ENCODE assay signal across 22 mouse cellular contexts in genomic region chr7:107507920-107508319, GRCm38 (mm10). TPM values are rescaled to one million over a fixed set of nuclear protein-coding genes. Genes with fewer than 3 reads are reported as not detected.
"Had no signal": no experiment of that assay in that cellular context is flagged by ENCODE, and none has a peak within 500 bp of the region (broad histone marks: within the 10 kb centered on the region; RNA-seq: fewer than 3 reads in every experiment).

No protein-coding gene starts in this region.

- H3K27ac ChIP-seq: layer of hippocampus, adult 2 months; limb, embryonic 10.5 days; limb, embryonic 13.5 days; liver, embryonic 13.5 days; macrophage; midbrain, embryonic 12.5 days; midbrain, embryonic 15.5 days; neural tube, embryonic 12.5 days; neural tube, embryonic 15.5 days; stomach, postnatal 0 days had no signal

- H3K27me3 ChIP-seq: limb, embryonic 13.5 days; liver, embryonic 13.5 days; midbrain, embryonic 12.5 days; midbrain, embryonic 15.5 days; neural tube, embryonic 12.5 days; neural tube, embryonic 15.5 days had no signal

- H3K4me2 ChIP-seq: limb, embryonic 13.5 days; liver, embryonic 13.5 days; lung, embryonic 14.5 days; midbrain, embryonic 12.5 days; midbrain, embryonic 15.5 days; neural tube, embryonic 12.5 days; neural tube, embryonic 15.5 days had no signal

- H3K36me3 ChIP-seq: limb, embryonic 10.5 days; limb, embryonic 13.5 days; liver, embryonic 13.5 days; midbrain, embryonic 12.5 days; midbrain, embryonic 15.5 days; neural tube, embryonic 12.5 days; neural tube, embryonic 15.5 days had no signal

- H3K9ac ChIP-seq: limb, embryonic 13.5 days; liver, embryonic 13.5 days; lung, embryonic 14.5 days; midbrain, embryonic 12.5 days; midbrain, embryonic 15.5 days; neural tube, embryonic 12.5 days; neural tube, embryonic 15.5 days had no signal

- ATAC-seq: lung, postnatal 0 days; midbrain, embryonic 15.5 days had no signal

- H3K4me1 ChIP-seq: limb, embryonic 10.5 days; liver, embryonic 13.5 days; midbrain, embryonic 12.5 days; neural tube, embryonic 12.5 days had no signal

- H3K4me3 ChIP-seq: layer of hippocampus, adult 2 months; limb, embryonic 10.5 days; limb, embryonic 13.5 days; liver, embryonic 13.5 days; midbrain, embryonic 12.5 days; midbrain, embryonic 15.5 days; neural tube, embryonic 12.5 days; neural tube, embryonic 15.5 days had no signal

- H3K9me3 ChIP-seq: limb, embryonic 10.5 days; limb, embryonic 13.5 days; liver, embryonic 13.5 days; midbrain, embryonic 12.5 days; midbrain, embryonic 15.5 days; neural tube, embryonic 12.5 days; neural tube, embryonic 15.5 days had no signal

- DNase-seq: kidney, postnatal 25 days; layer of hippocampus, adult 9-11 months; liver; liver, embryonic 13.5 days; lung, embryonic 14.5 days; right cerebral cortex, adult 18-20 months; right cerebral cortex, postnatal 14 days; right cerebral cortex, postnatal 4 days; thymus, adult 2 months; thymus, postnatal 14 days; thymus, postnatal 4 days had no signal

RNA-seq across cellular contexts. Expression of gene Olfml1, which starts 59.3 kb away (rescaled TPM):
- total RNA-seq: megakaryocyte, adult 5-6 weeks had no signal
- polyA plus RNA-seq: macrophage had no signal
